Mouse (Mus musculus) forebrain, embryonic 14.5 days (tissue): ENCODE results near the gene Sgcd. TPM values are rescaled to one million over a fixed set of nuclear protein-coding genes. Genes with fewer than 3 reads are reported as not detected.

ENCODE experiments used
- ATAC-seq: fragments of 200-750 bp; cut with Nextera tagmentation; 2 replicates; pipeline ENCODE4 v1.8.0; 2017; ENCODE audit warnings: mild to moderate bottlenecking, moderate library complexity
- DNase-seq: peaks from one replicate; pipeline ENCODE4 v3.0.0-alpha.2; 2015; ENCODE audit warnings: low spot score
- H3K27ac ChIP-seq: fragments of 300-500 bp; sonication (generic); 2 replicates; pipeline ENCODE4 v1.5.1; 2014; ENCODE audit warnings: low read depth, mild to moderate bottlenecking, control low read depth, low read length, moderate library complexity
- H3K27me3 ChIP-seq: fragments of 300-500 bp; sonication (generic); replicated peaks from 2 replicates; pipeline ENCODE4 v1.6.1; 2014; ENCODE audit warnings: low read length, control low read depth, mixed read lengths; ENCODE audit not compliant: control insufficient read depth, insufficient read depth
- H3K36me3 ChIP-seq: fragments of 300-500 bp; sonication (generic); 2 replicates; pipeline ENCODE4 v1.6.1; 2014; ENCODE audit warnings: low read length, control low read depth; ENCODE audit not compliant: control insufficient read depth, insufficient read depth
- H3K4me1 ChIP-seq: fragments of 300-500 bp; sonication (generic); 2 replicates; pipeline ENCODE4 v1.6.1; 2014; ENCODE audit warnings: antibody characterized with exemption, low read length, control low read depth; ENCODE audit not compliant: control insufficient read depth, insufficient read depth
- H3K4me2 ChIP-seq: fragments of 300-500 bp; sonication (generic); 2 replicates; pipeline ENCODE4 v1.6.1; 2014; ENCODE audit warnings: mild to moderate bottlenecking, control low read depth, low read length
- H3K4me3 ChIP-seq: fragments of 300-500 bp; sonication (generic); 2 replicates; pipeline ENCODE4 v1.5.1; 2014; ENCODE audit warnings: low read depth, low read length, control low read depth
- H3K9ac ChIP-seq: fragments of 300-500 bp; sonication (generic); 2 replicates; pipeline ENCODE4 v1.6.1; 2014; ENCODE audit warnings: mild to moderate bottlenecking, low read length, control low read depth, moderate library complexity
- H3K9me3 ChIP-seq: fragments of 300-500 bp; sonication (generic); replicated peaks from 2 replicates; pipeline ENCODE4 v1.6.1; 2016; ENCODE audit warnings: low read length, control low read depth, mixed read lengths; ENCODE audit not compliant: control insufficient read depth
- WGBS: fragments of 180-500 bp; shearing (Covaris S2); extraction: QIAGEN DNeasy Blood & Tissue Kit; methylation state at CpG from one replicate; pipeline ENCODE4 v1.1.7; 2014; 5-methylcytosine and 5-hydroxymethylcytosine counted together
- polyA plus RNA-seq: library from polyadenylated mRNA; unstranded; fragments of >200 nt; fragmentation: Nextera tagmentation; extraction: Ambion mirVana; gene quantifications from 2 replicates; pipeline ENCODE4 v1.2.1, GENCODE M21; 2014

Gene Sgcd
- polyA plus RNA-seq, 1 experiment from 2014 or later = 0.91 TPM

DNA sequence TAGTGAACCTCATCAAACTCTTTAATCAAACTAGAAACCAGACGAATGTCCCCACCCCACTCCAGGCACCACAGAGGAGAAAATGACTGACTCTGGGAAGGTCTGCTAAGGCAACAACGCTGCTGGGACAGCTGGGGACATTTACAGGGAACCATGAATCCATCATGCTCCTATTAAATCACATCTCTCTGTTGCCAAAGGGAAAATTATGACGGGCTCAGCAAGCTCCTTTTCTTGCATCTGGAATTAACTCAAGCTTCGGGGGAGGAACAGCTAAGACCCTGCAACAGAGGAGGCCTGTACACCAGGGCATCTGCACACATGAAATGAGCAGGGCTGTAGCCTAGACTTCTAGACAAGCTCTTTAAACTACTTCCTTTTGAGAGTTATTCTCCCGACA lies 875.7 kb downstream of the Sgcd start:
- no peak overlapping the region for H3K4me3 ChIP-seq
- H3K4me2 ChIP-seq = no peak overlapping the region
- no peak overlapping the region for H3K27ac ChIP-seq
- WGBS = 70% methylated on average over 5 of the region's 5 CpGs
- H3K27me3 ChIP-seq = no peaks in the 10 kb centered on the region
- no peaks in the 10 kb centered on the region for H3K9me3 ChIP-seq
- H3K4me1 ChIP-seq = no peaks in the 10 kb centered on the region
- ATAC-seq (no peak), DNase-seq (no peak)
- H3K9ac ChIP-seq = no peak overlapping the region
- no peaks in the 10 kb centered on the region for H3K36me3 ChIP-seq

GRCm38 (mm10) chr11:47110314-47110713 lies 878.5 kb downstream of the Sgcd start:
- no peak overlapping the region for H3K4me3 ChIP-seq
- no peaks in the 10 kb centered on the region for H3K4me1 ChIP-seq
- no peak overlapping the region for H3K9ac ChIP-seq
- H3K9me3 ChIP-seq = no peaks in the 10 kb centered on the region
- H3K27ac ChIP-seq = no peak overlapping the region
- no peak overlapping the region for H3K4me2 ChIP-seq
- H3K36me3 ChIP-seq = no peaks in the 10 kb centered on the region
- no peak for DNase-seq
- ATAC-seq = no peak
- no peaks in the 10 kb centered on the region for H3K27me3 ChIP-seq

GRCm38 (mm10) chr11:47107661-47108060 lies 881.1 kb downstream of the Sgcd start:
- H3K4me1 ChIP-seq = no peaks in the 10 kb centered on the region
- no peaks in the 10 kb centered on the region for H3K27me3 ChIP-seq
- H3K36me3 ChIP-seq = no peaks in the 10 kb centered on the region
- ATAC-seq (no peak), DNase-seq (no peak)
- no peaks in the 10 kb centered on the region for H3K9me3 ChIP-seq
- WGBS = 67% methylated on average over 2 of the region's 2 CpGs
- H3K9ac ChIP-seq = no peak overlapping the region
- H3K27ac ChIP-seq = no peak overlapping the region
- H3K4me3 ChIP-seq = no peak overlapping the region
- no peak overlapping the region for H3K4me2 ChIP-seq

DNA sequence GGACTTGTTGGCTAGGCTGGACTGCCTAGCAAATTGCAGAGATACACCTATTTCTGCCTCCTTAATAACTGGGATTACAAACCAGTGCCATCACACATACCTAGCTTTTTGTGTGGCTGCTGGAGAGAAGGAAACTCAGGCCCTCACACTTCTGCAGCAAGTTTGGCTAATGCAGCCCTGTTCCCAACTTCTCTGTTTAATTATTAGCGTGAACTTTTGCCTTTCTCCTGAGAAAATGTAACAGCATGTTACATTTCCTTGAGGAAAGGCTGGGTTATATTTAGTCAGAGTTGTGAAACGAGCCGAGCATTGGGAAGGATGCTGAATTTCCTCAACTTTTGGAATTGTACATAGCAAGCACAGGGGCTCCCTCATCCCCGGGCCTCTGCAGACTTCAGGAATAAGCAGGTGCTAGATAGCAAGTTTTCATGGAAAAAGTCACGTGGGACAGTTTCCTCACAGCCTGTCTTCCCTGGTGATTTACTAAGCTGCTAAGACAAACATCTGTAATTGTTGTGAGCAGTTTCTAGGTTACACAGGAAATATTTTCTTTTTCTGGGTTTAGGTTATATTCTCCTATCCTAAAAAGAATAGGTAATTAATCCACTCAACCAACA lies 895.4 kb downstream of the Sgcd start:
- ATAC-seq (no peak), DNase-seq (no peak)
- Histone ChIP-seq H3K9ac (no peak overlapping the region), H3K4me3 (no peak overlapping the region), H3K27ac (no peak overlapping the region), H3K27me3 (no peaks in the 10 kb centered on the region), H3K4me1 (no peaks in the 10 kb centered on the region), H3K9me3 (no peaks in the 10 kb centered on the region), H3K4me2 (no peak overlapping the region), H3K36me3 (no peaks in the 10 kb centered on the region)
- 87% methylated on average over 5 of the region's 5 CpGs for WGBS

GRCm38 (mm10) chr11:47082517-47082916 lies 906.3 kb downstream of the Sgcd start:
- 88% methylated on average over 1 of the region's 1 CpGs for WGBS

DNA sequence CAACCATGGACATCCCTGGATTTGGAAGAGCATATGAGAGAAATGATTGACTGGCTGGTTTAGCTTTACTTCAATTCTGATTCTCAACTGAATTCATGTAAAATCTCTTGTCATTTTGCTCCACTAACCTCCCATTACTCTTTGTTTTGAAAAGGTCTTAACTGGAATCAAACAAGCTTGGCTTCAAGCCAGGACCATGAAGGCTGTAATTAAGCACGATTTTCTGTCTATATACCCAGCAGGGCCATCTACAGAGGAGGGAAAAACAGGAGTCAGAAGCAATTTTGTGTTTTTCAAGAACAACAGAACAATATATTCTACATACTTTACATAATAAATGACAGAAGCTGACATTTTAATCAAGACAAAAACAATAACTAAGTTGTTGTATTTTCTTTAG lies 915.2 kb downstream of the Sgcd start:
- no peaks in the 10 kb centered on the region for H3K27me3 ChIP-seq
- H3K27ac ChIP-seq = no peak overlapping the region
- H3K4me2 ChIP-seq = no peak overlapping the region
- DNase-seq (peak; percentile 72), ATAC-seq (peak; percentile 79)
- 3% methylated on average over 1 of the region's 1 CpGs for WGBS
- no peaks in the 10 kb centered on the region for H3K4me1 ChIP-seq
- no peaks in the 10 kb centered on the region for H3K9me3 ChIP-seq
- no peak overlapping the region for H3K4me3 ChIP-seq
- no peak overlapping the region for H3K9ac ChIP-seq
- H3K36me3 ChIP-seq = no peaks in the 10 kb centered on the region

More at GRCm38 (mm10) chr11:47082517-47082916, 906.3 kb downstream of the Sgcd start:
- H3K9me3 ChIP-seq = no peaks in the 10 kb centered on the region
- ATAC-seq (no peak), DNase-seq (no peak)
- H3K9ac ChIP-seq = no peak overlapping the region
- H3K36me3 ChIP-seq = no peaks in the 10 kb centered on the region
- H3K27me3 ChIP-seq = no peaks in the 10 kb centered on the region
- H3K4me2 ChIP-seq = no peak overlapping the region
- H3K4me3 ChIP-seq = no peak overlapping the region
- H3K4me1 ChIP-seq = no peaks in the 10 kb centered on the region
- no peak overlapping the region for H3K27ac ChIP-seq

GRCm38 (mm10) chr11:47071161-47071560 lies 917.6 kb downstream of the Sgcd start:
- DNase-seq (no peak), ATAC-seq (no peak)
- H3K9ac ChIP-seq = no peak overlapping the region
- no peak overlapping the region for H3K4me3 ChIP-seq
- no peak overlapping the region for H3K27ac ChIP-seq
- no peaks in the 10 kb centered on the region for H3K9me3 ChIP-seq
- WGBS = 91% methylated on average over 2 of the region's 2 CpGs
- H3K4me2 ChIP-seq = no peak overlapping the region
- no peaks in the 10 kb centered on the region for H3K4me1 ChIP-seq
- H3K27me3 ChIP-seq = no peaks in the 10 kb centered on the region
- H3K36me3 ChIP-seq = no peaks in the 10 kb centered on the region

DNA sequence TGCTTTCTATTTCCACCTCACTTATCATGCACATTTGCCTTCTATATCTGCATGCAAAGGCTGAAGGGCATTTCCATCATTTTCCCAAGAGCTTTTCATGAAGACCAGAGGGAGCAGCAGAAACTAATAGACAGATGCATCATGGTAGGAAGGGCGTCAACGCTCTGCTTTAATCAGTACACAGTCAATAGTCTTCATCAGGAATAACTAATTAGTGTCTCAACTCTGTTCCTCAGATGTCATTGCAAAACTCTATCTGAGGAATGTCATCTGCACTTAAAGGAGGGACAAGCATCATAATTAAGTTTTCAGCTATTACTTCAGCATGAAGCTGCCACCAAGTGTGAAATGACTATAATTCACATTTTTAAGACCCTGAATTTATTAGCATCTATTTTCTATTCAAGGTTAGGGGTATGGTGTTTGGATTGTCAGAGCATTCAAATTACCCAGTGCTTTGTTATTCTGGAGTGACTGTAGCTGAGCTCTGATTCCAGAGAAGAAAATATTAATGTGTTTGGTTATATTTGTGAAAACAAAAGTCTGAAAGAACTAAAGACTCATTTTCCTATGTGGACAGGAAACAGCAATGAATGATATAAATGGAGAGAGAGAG lies 918.9 kb downstream of the Sgcd start:
- ATAC-seq = peak; percentile 56
- no peaks in the 10 kb centered on the region for H3K4me1 ChIP-seq
- H3K9ac ChIP-seq = no peak overlapping the region
- no peaks in the 10 kb centered on the region for H3K27me3 ChIP-seq
- WGBS = 74% methylated on average over 2 of the region's 2 CpGs
- H3K9me3 ChIP-seq = no peaks in the 10 kb centered on the region
- no peak overlapping the region for H3K4me2 ChIP-seq
- peak; percentile 42 for DNase-seq
- H3K36me3 ChIP-seq = no peaks in the 10 kb centered on the region
- H3K27ac ChIP-seq = no peak overlapping the region
- H3K4me3 ChIP-seq = no peak overlapping the region

GRCm38 (mm10) chr11:47063690-47064089 lies 925.1 kb downstream of the Sgcd start:
- no peak for DNase-seq
- no peaks in the 10 kb centered on the region for H3K4me1 ChIP-seq
- WGBS = 80% methylated on average over 4 of the region's 4 CpGs
- no peaks in the 10 kb centered on the region for H3K27me3 ChIP-seq
- ATAC-seq = no peak
- H3K36me3 ChIP-seq = no peaks in the 10 kb centered on the region
- no peak overlapping the region for H3K4me3 ChIP-seq
- no peak overlapping the region for H3K9ac ChIP-seq
- no peak overlapping the region for H3K4me2 ChIP-seq
- H3K9me3 ChIP-seq = no peaks in the 10 kb centered on the region
- H3K27ac ChIP-seq = no peak overlapping the region
